Mouse (Mus musculus) skeletal muscle tissue, adult 2 months (tissue): ENCODE results near the gene Coro7.
A peak's percentile ranks its signal among the peaks of the same experiment; 100 is the strongest.

Source experiments
- DNase-seq: peaks from one replicate; pipeline ENCODE4 v3.0.0-alpha.2; 2012; ENCODE audit warnings: low read depth, low spot score

The Coro7 gene

GRCm38 (mm10) chr16:4616829-4617228, 62.7 kb downstream of the Coro7 start:
- no peak for DNase-seq

GRCm38 (mm10) chr16:4615297-4615696, 64.3 kb downstream of the Coro7 start:
- no peak for DNase-seq

GRCm38 (mm10) chr16:4614639-4615038, 64.9 kb downstream of the Coro7 start:
- DNase-seq, result no peak

GRCm38 (mm10) chr16:4613736-4614135, 65.8 kb downstream of the Coro7 start:
- no peak for DNase-seq

- no peak for DNase-seq
Measured at GRCm38 (mm10) chr16:4611676-4612075, 67.9 kb downstream of the Coro7 start.

GRCm38 (mm10) chr16:4611193-4611592, 68.4 kb downstream of the Coro7 start:
- no peak for DNase-seq

GRCm38 (mm10) chr16:4608532-4609059, 71.0 kb downstream of the Coro7 start:
- DNase-seq, result no peak

GRCm38 (mm10) chr16:4607818-4608531, 71.6 kb downstream of the Coro7 start:
- peak; percentile 74 for DNase-seq

GRCm38 (mm10) chr16:4606431-4607084, 73.0 kb downstream of the Coro7 start:
- peak; percentile 52 for DNase-seq

GRCm38 (mm10) chr16:4605514-4606131, 74.0 kb downstream of the Coro7 start:
- DNase-seq, result no peak

GRCm38 (mm10) chr16:4604293-4604837, 75.2 kb downstream of the Coro7 start:
- no peak for DNase-seq

- no peak for DNase-seq
Measured at GRCm38 (mm10) chr16:4603453-4603837, 76.1 kb downstream of the Coro7 start.

- no peak for DNase-seq
Measured at GRCm38 (mm10) chr16:4602766-4603452, 76.7 kb downstream of the Coro7 start.

GRCm38 (mm10) chr16:4602189-4602588, 77.4 kb downstream of the Coro7 start:
- no peak for DNase-seq

- no peak for DNase-seq
Measured at GRCm38 (mm10) chr16:4600701-4601310, 78.8 kb downstream of the Coro7 start.

- DNase-seq, result no peak
Measured at GRCm38 (mm10) chr16:4599616-4600015, 80.0 kb downstream of the Coro7 start.

- no peak for DNase-seq
Measured at GRCm38 (mm10) chr16:4598891-4599543, 80.6 kb downstream of the Coro7 start.

GRCm38 (mm10) chr16:4598041-4598440, 81.5 kb downstream of the Coro7 start:
- no peak for DNase-seq

- DNase-seq, result no peak
Measured at GRCm38 (mm10) chr16:4597296-4597695, 82.3 kb downstream of the Coro7 start.

GRCm38 (mm10) chr16:4596836-4597235, 82.7 kb downstream of the Coro7 start:
- no peak for DNase-seq
